Mouse (Mus musculus) embryonic facial prominence, embryonic 10.5 days (tissue): ENCODE results near the gene Med25. TPM values are rescaled to one million over a fixed set of nuclear protein-coding genes. Genes with fewer than 3 reads are reported as not detected.

Experiments used
- DNase-seq: peaks from one replicate; pipeline ENCODE4 v3.0.0-alpha.2; 2017; ENCODE audit warnings: low spot score
- H3K27ac ChIP-seq: fragments of 300-500 bp; sonication (generic); replicated peaks from 2 replicates; pipeline ENCODE4 v1.5.1; 2016; ENCODE audit warnings: mild to moderate bottlenecking
- H3K27me3 ChIP-seq: fragments of 300-500 bp; sonication (generic); replicated peaks from 2 replicates; pipeline ENCODE4 v1.6.1; 2016; ENCODE audit warnings: low read depth, mild to moderate bottlenecking; ENCODE audit not compliant: poor library complexity, severe bottlenecking
- H3K36me3 ChIP-seq: fragments of 300-500 bp; sonication (generic); replicated peaks from 2 replicates; pipeline ENCODE4 v1.6.1; 2016; ENCODE audit warnings: mild to moderate bottlenecking, moderate library complexity
- H3K4me1 ChIP-seq: fragments of 300-500 bp; sonication (generic); 2 replicates; pipeline ENCODE4 v1.6.1; 2016
- H3K4me3 ChIP-seq: fragments of 300-500 bp; sonication (generic); 2 replicates; pipeline ENCODE4 v1.5.1; 2016; ENCODE audit warnings: mild to moderate bottlenecking, moderate library complexity
- H3K9me3 ChIP-seq: fragments of 300-500 bp; sonication (generic); 2 replicates; pipeline ENCODE4 v1.6.1; 2016; ENCODE audit warnings: mild to moderate bottlenecking
- WGBS: fragments of 180-500 bp; shearing (Covaris S2); methylation state at CpG from one replicate; pipeline ENCODE4 v1.1.7; 2016; 5-methylcytosine and 5-hydroxymethylcytosine counted together
- polyA plus RNA-seq: library from polyadenylated mRNA; unstranded; fragments of >200 nt; fragmentation: Nextera tagmentation; extraction: Ambion mirVana; gene quantifications from 2 replicates; pipeline ENCODE4 v1.2.1, GENCODE M21; 2016

The Med25 gene
- polyA plus RNA-seq, 1 experiment from 2014 or later = 135 TPM

DNA sequence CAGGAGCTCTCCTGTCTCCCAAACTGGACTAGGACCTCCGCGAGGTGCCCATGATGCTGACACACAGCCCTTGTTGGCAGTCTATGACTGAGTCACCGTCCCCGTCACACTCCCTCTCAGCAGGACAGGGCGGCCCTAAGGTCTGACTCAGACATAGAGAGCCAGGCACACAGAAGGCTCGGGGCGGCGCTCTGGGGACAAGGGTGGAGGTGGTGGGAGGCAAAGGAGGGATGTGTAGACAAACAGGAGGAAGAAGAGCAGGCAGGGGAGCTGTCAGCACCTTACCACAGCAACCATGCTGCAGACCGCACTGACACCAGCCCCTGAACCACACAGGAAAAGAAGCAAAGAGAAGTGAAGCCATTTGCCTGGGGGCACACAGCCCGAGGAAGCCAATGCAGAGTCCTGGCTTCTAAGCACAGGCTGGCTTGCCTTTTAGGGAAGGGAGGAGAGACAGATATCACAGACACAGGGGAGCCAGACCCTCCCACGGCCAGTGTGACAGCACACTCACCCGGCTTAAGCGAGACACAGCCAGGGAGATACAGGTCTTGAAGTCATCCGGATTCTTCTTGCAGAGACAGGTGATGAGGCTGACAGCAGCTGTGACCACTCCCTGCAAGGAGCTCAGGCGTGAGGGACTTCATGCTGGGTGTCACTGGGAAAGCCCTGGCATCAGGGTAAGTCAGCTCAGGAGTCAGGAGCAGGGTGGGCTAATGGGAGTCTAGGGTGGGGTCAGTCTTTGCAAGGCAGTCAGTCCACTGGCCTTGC is 16.4 kb upstream of the Med25 start:
- no peaks in the 10 kb centered on the region for H3K4me1 ChIP-seq
- no peak overlapping the region for H3K4me3 ChIP-seq
- DNase-seq = no peak
- WGBS = 93% methylated on average over 15 of the region's 15 CpGs
- peaks cover 99% of the 10 kb centered on the region for H3K36me3 ChIP-seq
- H3K27ac ChIP-seq = no peak overlapping the region
- H3K9me3 ChIP-seq = no peaks in the 10 kb centered on the region
- H3K27me3 ChIP-seq = no peaks in the 10 kb centered on the region

GRCm38 (mm10) chr7:44905430-44905829 is 12.9 kb upstream of the Med25 start:
- H3K27me3 ChIP-seq = no peaks in the 10 kb centered on the region
- no peaks in the 10 kb centered on the region for H3K9me3 ChIP-seq
- no peak for DNase-seq
- H3K4me1 ChIP-seq = peaks cover 18% of the 10 kb centered on the region
- H3K36me3 ChIP-seq = peaks cover 100% of the 10 kb centered on the region
- WGBS = 95% methylated on average over 20 of the region's 20 CpGs
- no peak overlapping the region for H3K4me3 ChIP-seq
- H3K27ac ChIP-seq = no peak overlapping the region

GRCm38 (mm10) chr7:44901230-44901722 is 8.8 kb upstream of the Med25 start:
- Histone ChIP-seq H3K27ac (peak overlapping the region; percentile 73), H3K27me3 (no peaks in the 10 kb centered on the region), H3K4me1 (peaks cover 48% of the 10 kb centered on the region), H3K9me3 (no peaks in the 10 kb centered on the region), H3K4me3 (peak overlapping the region; percentile 52), H3K36me3 (peaks cover 80% of the 10 kb centered on the region)
- DNase-seq = peak; percentile 87
- 17% methylated on average over 21 of the region's 21 CpGs for WGBS

- no peak for DNase-seq
- Histone ChIP-seq H3K36me3 (peaks cover 74% of the 10 kb centered on the region), H3K4me1 (peaks cover 50% of the 10 kb centered on the region), H3K9me3 (no peaks in the 10 kb centered on the region), H3K27ac (peak overlapping the region; percentile 73; the same call in 1 of the 2 replicates), H3K27me3 (no peaks in the 10 kb centered on the region), H3K4me3 (peak overlapping the region; percentile 52; the same call in 1 of the 2 replicates)
- 90% methylated on average over 11 of the region's 11 CpGs for WGBS
Measured at GRCm38 (mm10) chr7:44900632-44901031, 8.1 kb upstream of the Med25 start.

DNA sequence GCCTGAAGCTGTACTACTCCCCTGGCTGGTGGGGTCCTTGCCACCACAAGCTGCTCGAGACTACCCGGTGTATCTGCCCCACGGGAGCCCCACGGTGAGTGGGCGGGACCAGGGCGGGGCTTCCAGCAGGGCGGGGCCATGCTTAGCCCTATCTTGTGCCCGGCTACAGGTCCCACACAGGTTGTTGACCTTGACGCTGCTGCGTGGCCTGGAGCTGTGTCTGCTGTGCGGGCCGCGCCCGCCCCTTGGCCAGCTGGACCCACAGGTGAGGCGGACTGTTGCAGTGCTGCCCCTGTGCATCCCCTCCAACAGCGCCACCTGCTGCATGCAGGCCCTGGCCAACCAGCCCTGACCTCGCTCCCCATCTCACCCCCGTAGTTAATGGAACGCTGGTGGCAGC is 6.1 kb upstream of the Med25 start:
- H3K4me1 ChIP-seq = peaks cover 58% of the 10 kb centered on the region
- 43% methylated on average over 19 of the region's 19 CpGs for WGBS
- H3K27me3 ChIP-seq = no peaks in the 10 kb centered on the region
- no peaks in the 10 kb centered on the region for H3K9me3 ChIP-seq
- H3K36me3 ChIP-seq = peaks cover 54% of the 10 kb centered on the region
- peak; percentile 45 for DNase-seq
- H3K4me3 ChIP-seq = peak overlapping the region; percentile 19
- H3K27ac ChIP-seq = peak overlapping the region; percentile 40; the same call in 1 of the 2 replicates

DNA sequence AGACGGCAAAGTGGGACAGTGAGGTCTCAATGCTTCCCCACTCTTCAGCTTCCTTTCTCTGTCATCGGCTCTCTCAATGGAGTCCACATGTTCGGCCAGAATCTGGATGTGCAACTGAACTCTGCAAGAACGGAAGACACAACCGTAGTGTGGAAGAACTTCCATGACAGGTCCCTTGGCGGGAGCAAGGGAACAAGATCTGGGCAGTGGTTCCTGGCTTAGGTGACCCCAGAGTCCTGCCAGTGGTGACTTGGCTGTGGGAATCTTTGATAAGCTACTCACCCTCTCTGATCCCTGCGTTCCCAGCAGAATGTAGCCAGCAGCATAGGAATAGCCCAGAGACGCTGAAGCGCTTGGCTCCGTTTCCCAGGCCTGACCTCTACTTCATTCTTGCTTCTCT is 4.0 kb upstream of the Med25 start:
- no peak for DNase-seq
- Histone ChIP-seq H3K9me3 (no peaks in the 10 kb centered on the region), H3K4me1 (peaks cover 60% of the 10 kb centered on the region)

GRCm38 (mm10) chr7:44895593-44896434 is 3.3 kb upstream of the Med25 start, which contains the start of gene Fuz:
Gene Fuz (plus strand): TSS chr7:44896079.
- Histone ChIP-seq H3K36me3 (peaks cover 28% of the 10 kb centered on the region), H3K4me1 (peaks cover 60% of the 10 kb centered on the region), H3K9me3 (no peaks in the 10 kb centered on the region), H3K27me3 (no peaks in the 10 kb centered on the region), H3K27ac (peak within 1 kb of the TSS; percentile 87), H3K4me3 (peak within 1 kb of the TSS; percentile 67)
- 2% methylated on average over 34 of the region's 34 CpGs for WGBS
- DNase-seq = peak; percentile 93

More for the DNA sequence above, 4.0 kb upstream of the Med25 start:
- Histone ChIP-seq H3K27me3 (no peaks in the 10 kb centered on the region), H3K27ac (peak overlapping the region; percentile 87), H3K4me3 (peak overlapping the region; percentile 67), H3K36me3 (peaks cover 33% of the 10 kb centered on the region)
- 43% methylated on average over 10 of the region's 10 CpGs for WGBS

- Histone ChIP-seq H3K4me1 (peaks cover 61% of the 10 kb centered on the region), H3K9me3 (no peaks in the 10 kb centered on the region), H3K27ac (peak overlapping the region; percentile 87), H3K4me3 (peak overlapping the region; percentile 67), H3K36me3 (peaks cover 28% of the 10 kb centered on the region), H3K27me3 (no peaks in the 10 kb centered on the region)
- no peak for DNase-seq
- 69% methylated on average over 7 of the region's 7 CpGs for WGBS
Measured at GRCm38 (mm10) chr7:44895206-44895592, 2.7 kb upstream of the Med25 start.

DNA sequence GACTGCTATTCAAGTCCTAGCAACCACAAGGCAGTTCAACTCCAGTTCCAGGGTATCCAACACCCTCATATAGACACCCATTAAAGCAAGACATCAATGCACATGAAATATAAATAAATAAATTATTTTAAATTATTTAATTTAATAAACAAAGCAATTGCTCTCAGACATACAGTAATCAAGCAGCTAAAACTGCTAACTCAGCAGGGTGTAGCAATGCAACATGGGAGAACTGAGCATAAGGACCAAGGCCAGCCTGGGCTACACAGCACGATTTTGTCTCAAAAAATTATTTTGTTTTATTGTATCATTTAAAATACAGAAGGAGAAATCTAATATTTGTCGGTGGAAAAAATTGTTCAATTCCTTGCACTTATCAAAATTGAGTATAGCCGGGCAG is 1.7 kb upstream of the Med25 start:
- H3K4me1 ChIP-seq = peaks cover 60% of the 10 kb centered on the region
- peaks cover 26% of the 10 kb centered on the region for H3K36me3 ChIP-seq
- H3K4me3 ChIP-seq = no peak overlapping the region
- no peak for DNase-seq
- no peaks in the 10 kb centered on the region for H3K27me3 ChIP-seq
- 87% methylated on average over 3 of the region's 3 CpGs for WGBS
- no peak overlapping the region for H3K27ac ChIP-seq
- no peaks in the 10 kb centered on the region for H3K9me3 ChIP-seq

DNA sequence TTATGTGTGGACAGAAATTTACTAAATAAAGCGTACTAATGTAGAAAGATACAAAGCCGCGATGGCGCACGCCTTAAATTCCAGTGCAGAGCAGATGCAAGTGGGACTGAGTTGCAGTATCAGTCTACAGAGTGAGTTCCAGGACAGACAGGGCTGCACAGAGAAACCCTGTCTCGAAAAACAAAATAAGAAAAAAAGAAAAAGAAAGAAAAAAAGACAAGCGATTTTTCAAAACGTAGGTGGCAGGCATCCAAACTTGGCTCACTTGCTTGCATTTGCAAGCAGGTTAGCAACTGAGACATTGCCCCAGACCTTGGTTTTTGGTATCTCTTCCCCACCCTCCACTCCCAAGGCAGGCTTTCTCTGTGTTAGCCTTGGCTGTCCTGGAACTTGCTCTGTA is 685 bp upstream of the Med25 start:
- DNase-seq = no peak
- Histone ChIP-seq H3K27ac (peak overlapping the region; percentile 97), H3K27me3 (no peaks in the 10 kb centered on the region), H3K4me1 (peaks cover 51% of the 10 kb centered on the region), H3K36me3 (peaks cover 26% of the 10 kb centered on the region), H3K4me3 (peak overlapping the region; percentile 84), H3K9me3 (no peaks in the 10 kb centered on the region)
- 33% methylated on average over 8 of the region's 8 CpGs for WGBS

GRCm38 (mm10) chr7:44891611-44892010 is 901 bp downstream of the Med25 start:
- Histone ChIP-seq H3K4me3 (peak overlapping the region; percentile 84), H3K9me3 (no peaks in the 10 kb centered on the region), H3K27ac (peak overlapping the region; percentile 97), H3K4me1 (peaks cover 35% of the 10 kb centered on the region), H3K27me3 (no peaks in the 10 kb centered on the region), H3K36me3 (peaks cover 42% of the 10 kb centered on the region)
- 23% methylated on average over 6 of the region's 6 CpGs for WGBS
- DNase-seq = no peak

DNA sequence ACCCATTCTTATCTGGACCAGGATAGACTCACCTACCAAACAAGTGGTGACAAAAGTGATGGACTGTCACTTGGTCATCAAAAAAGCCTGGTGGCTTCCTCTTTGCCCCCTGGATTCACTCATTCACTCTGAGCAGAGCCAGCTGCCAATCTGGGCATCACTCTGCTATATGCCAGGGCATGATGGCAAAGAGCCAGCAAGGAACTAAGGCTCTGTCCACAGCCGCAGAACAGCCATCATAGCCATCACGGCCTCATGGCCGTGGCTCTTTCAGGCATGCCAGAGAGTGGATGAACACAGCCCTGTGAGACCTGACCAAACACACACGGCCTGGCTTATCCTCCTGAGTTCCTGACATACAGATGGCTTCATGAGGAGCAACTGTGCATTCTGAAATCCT is 1.8 kb downstream of the Med25 start:
- peak overlapping the region; percentile 84 for H3K4me3 ChIP-seq
- DNase-seq = no peak
- H3K36me3 ChIP-seq = peaks cover 51% of the 10 kb centered on the region
- H3K27ac ChIP-seq = no peak overlapping the region; the same call in 1 of the 2 replicates
- 88% methylated on average over 4 of the region's 4 CpGs for WGBS
- H3K27me3 ChIP-seq = no peaks in the 10 kb centered on the region
- peaks cover 30% of the 10 kb centered on the region for H3K4me1 ChIP-seq
- no peaks in the 10 kb centered on the region for H3K9me3 ChIP-seq
